Mouse (Mus musculus) lung, embryonic 16.5 days (tissue): ENCODE data around the gene Ptgds. TPM values are rescaled to one million over a fixed set of nuclear protein-coding genes. Genes with fewer than 3 reads are reported as not detected.

Source experiments
- ATAC-seq: fragments of 200-750 bp; cut with Nextera tagmentation; 2 replicates; pipeline ENCODE4 v1.8.0; 2017; ENCODE audit warnings: low read depth, mild to moderate bottlenecking, moderate library complexity
- H3K27ac ChIP-seq: fragments of 300-500 bp; sonication (generic); 2 replicates; pipeline ENCODE4 v1.5.1; 2014; ENCODE audit warnings: mild to moderate bottlenecking, control low read depth, low read length
- H3K27me3 ChIP-seq: fragments of 300-500 bp; sonication (generic); 2 replicates; pipeline ENCODE4 v1.6.1; 2014; ENCODE audit warnings: low read depth, low read length, mixed read lengths; ENCODE audit not compliant: control insufficient read depth, insufficient read depth
- H3K36me3 ChIP-seq: fragments of 300-500 bp; sonication (generic); 2 replicates; pipeline ENCODE4 v1.6.1; 2014; ENCODE audit warnings: low read length; ENCODE audit not compliant: control insufficient read depth, insufficient read depth
- H3K4me1 ChIP-seq: fragments of 300-500 bp; sonication (generic); replicated peaks from 2 replicates; pipeline ENCODE4 v1.6.1; 2014; ENCODE audit warnings: low read length, mixed read lengths; ENCODE audit not compliant: control insufficient read depth, insufficient read depth
- H3K4me2 ChIP-seq: fragments of 300-500 bp; sonication (generic); 2 replicates; pipeline ENCODE4 v1.6.1; 2014; ENCODE audit warnings: low read depth, low read length, control low read depth
- H3K4me3 ChIP-seq: fragments of 300-500 bp; sonication (generic); 2 replicates; pipeline ENCODE4 v1.5.1; 2014; ENCODE audit warnings: mild to moderate bottlenecking, low read length, control low read depth
- H3K9ac ChIP-seq: fragments of 300-500 bp; sonication (generic); 2 replicates; pipeline ENCODE4 v1.6.1; 2014; ENCODE audit warnings: low read length, control low read depth
- H3K9me3 ChIP-seq: fragments of 300-500 bp; sonication (generic); 2 replicates; pipeline ENCODE4 v1.6.1; 2016; ENCODE audit warnings: low read length; ENCODE audit not compliant: control insufficient read depth
- WGBS: fragments of 180-500 bp; shearing (Covaris S2); extraction: QIAGEN DNeasy Blood & Tissue Kit; methylation state at CpG from one replicate; pipeline ENCODE4 v1.1.7; 2014; 5-methylcytosine and 5-hydroxymethylcytosine counted together
- polyA plus RNA-seq: library from polyadenylated mRNA; unstranded; fragments of >200 nt; fragmentation: Nextera tagmentation; extraction: Ambion mirVana; gene quantifications from 2 replicates; pipeline ENCODE4 v1.2.1, GENCODE M21; 2015

The Ptgds gene
- polyA plus RNA-seq, result 10.7 and 16.5 TPM in 2 replicates

DNA sequence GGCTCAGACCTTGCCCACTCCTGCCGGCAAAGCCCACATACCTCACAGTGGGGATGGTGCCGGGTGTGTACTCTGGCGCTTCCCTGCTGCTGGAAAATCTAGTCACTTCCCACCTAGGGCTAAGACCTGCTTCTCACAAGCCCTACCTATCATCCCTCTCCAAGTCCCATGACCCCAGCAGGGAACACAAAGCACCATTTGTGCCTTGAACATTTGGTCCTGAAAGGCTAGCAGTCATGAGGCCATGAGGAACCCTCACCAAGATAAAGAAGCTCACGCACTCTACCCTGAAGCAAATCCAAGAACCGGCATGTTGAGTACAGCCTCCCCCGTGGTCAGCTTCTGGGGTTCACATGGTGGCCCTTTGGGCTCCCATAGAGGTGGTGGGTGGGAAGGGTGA lies at the start of gene Ptgds:
Gene Ptgds, minus strand, starts transcription at position 78 of the 400 bp plus-strand sequence.
- no peak within 1 kb of the TSS for H3K4me3 ChIP-seq
- 40% methylated on average over 6 of the region's 6 CpGs for WGBS
- H3K4me1 ChIP-seq, result peaks cover 8% of the 10 kb centered on the region; the same call in 1 of the 2 replicates
- H3K36me3 ChIP-seq, result no peaks in the 10 kb centered on the region
- H3K9ac ChIP-seq, result no peak within 1 kb of the TSS
- H3K27me3 ChIP-seq, result no peaks in the 10 kb centered on the region
- no peak within 1 kb of the TSS for H3K4me2 ChIP-seq
- peak within 1 kb of the TSS; percentile 55 for H3K27ac ChIP-seq
- H3K9me3 ChIP-seq, result no peaks in the 10 kb centered on the region
- no peak for ATAC-seq

GRCm38 (mm10) chr2:25509912-25510311 lies 40.1 kb upstream of the Ptgds start:
- 62% methylated on average over 3 of the region's 3 CpGs for WGBS
- ATAC-seq, result no peak
- Histone ChIP-seq H3K36me3 (peaks cover 2% of the 10 kb centered on the region; the same call in 1 of the 2 replicates), H3K4me1 (no peaks in the 10 kb centered on the region), H3K4me2 (no peak overlapping the region), H3K4me3 (no peak overlapping the region), H3K9ac (no peak overlapping the region), H3K27me3 (no peaks in the 10 kb centered on the region), H3K27ac (no peak overlapping the region), H3K9me3 (no peaks in the 10 kb centered on the region)

GRCm38 (mm10) chr2:25506964-25507363 lies 37.1 kb upstream of the Ptgds start:
- 23% methylated on average over 5 of the region's 5 CpGs for WGBS
- peaks cover 16% of the 10 kb centered on the region for H3K36me3 ChIP-seq
- H3K4me3 ChIP-seq, result no peak overlapping the region
- no peaks in the 10 kb centered on the region for H3K9me3 ChIP-seq
- no peaks in the 10 kb centered on the region for H3K27me3 ChIP-seq
- peaks cover under 1% of the 10 kb centered on the region; the same call in 1 of the 2 replicates for H3K4me1 ChIP-seq
- no peak overlapping the region for H3K9ac ChIP-seq
- H3K27ac ChIP-seq, result no peak overlapping the region
- H3K4me2 ChIP-seq, result no peak overlapping the region
- ATAC-seq, result peak; percentile 59; the same call in 1 of the 2 replicates

- Histone ChIP-seq H3K27ac (no peak overlapping the region), H3K4me3 (no peak overlapping the region), H3K9me3 (no peaks in the 10 kb centered on the region), H3K9ac (no peak overlapping the region), H3K4me1 (peaks cover 8% of the 10 kb centered on the region), H3K27me3 (no peaks in the 10 kb centered on the region), H3K4me2 (no peak overlapping the region), H3K36me3 (peaks cover 16% of the 10 kb centered on the region)
- no peak for ATAC-seq
- WGBS, result 90% methylated on average over 4 of the region's 4 CpGs
Observed at GRCm38 (mm10) chr2:25505860-25506259, 36.0 kb upstream of the Ptgds start.

GRCm38 (mm10) chr2:25505000-25505399 lies 35.2 kb upstream of the Ptgds start:
- Histone ChIP-seq H3K4me1 (peaks cover 11% of the 10 kb centered on the region), H3K4me3 (no peak overlapping the region), H3K27me3 (no peaks in the 10 kb centered on the region), H3K9me3 (no peaks in the 10 kb centered on the region), H3K4me2 (no peak overlapping the region), H3K36me3 (peaks cover 16% of the 10 kb centered on the region), H3K9ac (no peak overlapping the region), H3K27ac (no peak overlapping the region)
- no peak for ATAC-seq
- 91% methylated on average over 1 of the region's 1 CpGs for WGBS

GRCm38 (mm10) chr2:25504538-25504937 lies 34.7 kb upstream of the Ptgds start:
- H3K4me3 ChIP-seq, result no peak overlapping the region
- 89% methylated on average over 19 of the region's 19 CpGs for WGBS
- no peak overlapping the region for H3K9ac ChIP-seq
- no peak for ATAC-seq
- H3K9me3 ChIP-seq, result no peaks in the 10 kb centered on the region
- peaks cover 11% of the 10 kb centered on the region for H3K4me1 ChIP-seq
- no peak overlapping the region for H3K27ac ChIP-seq
- H3K36me3 ChIP-seq, result peaks cover 16% of the 10 kb centered on the region
- no peak overlapping the region for H3K4me2 ChIP-seq
- no peaks in the 10 kb centered on the region for H3K27me3 ChIP-seq

DNA sequence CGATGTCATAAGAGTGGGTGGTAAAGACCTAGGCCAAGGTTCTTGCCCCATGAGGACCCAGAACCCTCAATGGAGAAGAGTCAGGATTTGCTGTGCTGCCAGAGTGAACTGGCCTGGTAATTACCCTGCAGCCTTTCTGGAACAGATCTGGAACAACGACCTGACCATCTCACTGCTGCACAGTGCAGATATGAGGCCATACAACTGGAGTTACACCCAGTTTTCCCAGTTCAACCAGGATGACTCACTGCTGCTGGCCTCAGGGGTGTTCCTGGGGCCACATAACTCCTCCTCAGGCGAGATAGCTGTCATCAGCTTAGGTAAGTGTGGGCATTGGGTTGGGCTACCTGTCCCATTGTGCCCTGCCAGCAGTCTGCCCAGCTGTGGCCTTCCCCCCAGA lies 32.9 kb upstream of the Ptgds start:
- H3K4me3 ChIP-seq, result no peak overlapping the region
- H3K27ac ChIP-seq, result no peak overlapping the region
- peaks cover 16% of the 10 kb centered on the region for H3K36me3 ChIP-seq
- no peaks in the 10 kb centered on the region for H3K27me3 ChIP-seq
- peaks cover 14% of the 10 kb centered on the region for H3K4me1 ChIP-seq
- no peak for ATAC-seq
- no peaks in the 10 kb centered on the region for H3K9me3 ChIP-seq
- no peak overlapping the region for H3K4me2 ChIP-seq
- H3K9ac ChIP-seq, result no peak overlapping the region
- 83% methylated on average over 3 of the region's 3 CpGs for WGBS

- H3K4me1 ChIP-seq, result peaks cover 14% of the 10 kb centered on the region
- H3K36me3 ChIP-seq, result peaks cover 16% of the 10 kb centered on the region
- WGBS, result 67% methylated on average over 20 of the region's 20 CpGs
- H3K27me3 ChIP-seq, result no peaks in the 10 kb centered on the region
- peak within 1 kb of the TSS; percentile 28; the same call in 1 of the 2 replicates for H3K27ac ChIP-seq
- H3K9me3 ChIP-seq, result no peaks in the 10 kb centered on the region
- peak within 1 kb of the TSS; percentile 97 for H3K4me2 ChIP-seq
- peak within 1 kb of the TSS; percentile 87 for H3K4me3 ChIP-seq
- no peak for ATAC-seq
- peak within 1 kb of the TSS; percentile 92 for H3K9ac ChIP-seq
Observed at GRCm38 (mm10) chr2:25501593-25502486, 32.0 kb upstream of the Ptgds start, which contains the start of gene C8g. Gene C8g, minus strand, starts transcription at chr2:25501719.

- peak; percentile 93 for ATAC-seq
- peak within 1 kb of the TSS; percentile 92 for H3K9ac ChIP-seq
- peaks cover 14% of the 10 kb centered on the region for H3K4me1 ChIP-seq
- peak within 1 kb of the TSS; percentile 97 for H3K4me2 ChIP-seq
- H3K4me3 ChIP-seq, result peak within 1 kb of the TSS; percentile 87
- peaks cover 16% of the 10 kb centered on the region for H3K36me3 ChIP-seq
- H3K27ac ChIP-seq, result peak within 1 kb of the TSS; percentile 45
- H3K9me3 ChIP-seq, result no peaks in the 10 kb centered on the region
- H3K27me3 ChIP-seq, result no peaks in the 10 kb centered on the region
- WGBS, result under 1% methylated on average over 38 of the region's 44 CpGs
Observed at GRCm38 (mm10) chr2:25500576-25501405, 30.9 kb upstream of the Ptgds start, which contains the start of gene Fbxw5. Gene Fbxw5, plus strand, starts transcription at chr2:25500750.
